Mouse (Mus musculus) lung, postnatal 36 days (tissue): Measurements from ENCODE around the gene Rarb.
"Not testable (repeated sequence)": the region's sequence is repeated elsewhere in the genome, so short reads cannot be mapped to it uniquely, and the experiment has no call there.

ENCODE experiments used
- DNase-seq: peaks from one replicate; pipeline ENCODE4 v3.0.0; 2022; ENCODE audit warnings: mixed read lengths

Gene Rarb

DNA sequence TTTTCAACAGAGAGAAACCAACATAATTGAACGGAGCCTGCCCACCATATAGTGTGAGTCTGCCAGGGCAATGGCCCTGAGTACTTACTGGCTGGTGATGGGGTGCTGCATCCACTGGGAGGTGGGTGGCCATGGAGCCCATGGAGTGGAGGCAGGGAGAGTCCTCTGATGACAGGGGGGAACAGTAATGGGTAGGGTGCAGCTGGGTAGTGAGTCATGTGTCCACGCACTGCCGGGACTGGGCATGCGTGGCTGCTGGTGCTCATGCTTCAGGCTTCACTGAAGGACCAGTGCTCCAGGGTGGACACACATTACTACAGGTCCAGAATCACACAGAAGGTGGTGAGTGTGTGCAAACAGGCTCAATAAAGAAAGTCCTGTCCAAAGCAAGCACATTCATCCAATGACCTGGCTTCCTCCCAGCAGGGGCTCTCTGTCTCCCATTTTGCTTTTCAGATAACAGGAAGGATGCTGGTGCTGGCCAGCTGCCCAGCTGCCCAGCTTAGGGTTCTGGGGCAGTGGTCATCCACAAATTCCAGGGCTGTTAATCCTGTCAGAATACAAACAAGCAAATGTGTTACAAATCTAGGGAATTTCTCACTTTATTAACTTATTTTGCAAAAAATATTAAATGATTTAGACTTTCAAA is at the start of gene Rarb:
Gene Rarb, minus strand, starts transcription at position 555 of the 649 bp plus-strand sequence.
- no peak for DNase-seq

- DNase-seq: no peak
Observed at GRCm38 (mm10) chr14:16842036-16842435, 23.1 kb upstream of the Rarb start.

DNA sequence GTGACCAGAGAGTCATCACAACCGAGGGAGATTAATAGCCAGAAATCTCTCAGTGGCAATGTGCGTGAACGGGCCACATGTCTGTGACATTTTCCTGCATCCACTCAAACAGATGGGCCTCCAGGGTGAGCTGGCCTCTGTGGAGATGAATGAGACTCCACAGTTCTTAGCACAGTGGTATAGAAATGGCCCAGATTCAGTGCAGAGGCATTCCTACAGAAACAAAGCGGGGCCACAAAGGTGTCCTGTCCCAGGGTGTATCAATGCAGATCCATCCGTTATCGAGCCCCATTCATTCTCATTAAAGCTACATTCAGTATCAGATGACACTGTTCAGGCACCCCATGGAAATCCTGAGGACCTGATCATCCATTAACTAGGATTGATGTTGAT is 22.6 kb upstream of the Rarb start:
- DNase-seq: no peak

DNA sequence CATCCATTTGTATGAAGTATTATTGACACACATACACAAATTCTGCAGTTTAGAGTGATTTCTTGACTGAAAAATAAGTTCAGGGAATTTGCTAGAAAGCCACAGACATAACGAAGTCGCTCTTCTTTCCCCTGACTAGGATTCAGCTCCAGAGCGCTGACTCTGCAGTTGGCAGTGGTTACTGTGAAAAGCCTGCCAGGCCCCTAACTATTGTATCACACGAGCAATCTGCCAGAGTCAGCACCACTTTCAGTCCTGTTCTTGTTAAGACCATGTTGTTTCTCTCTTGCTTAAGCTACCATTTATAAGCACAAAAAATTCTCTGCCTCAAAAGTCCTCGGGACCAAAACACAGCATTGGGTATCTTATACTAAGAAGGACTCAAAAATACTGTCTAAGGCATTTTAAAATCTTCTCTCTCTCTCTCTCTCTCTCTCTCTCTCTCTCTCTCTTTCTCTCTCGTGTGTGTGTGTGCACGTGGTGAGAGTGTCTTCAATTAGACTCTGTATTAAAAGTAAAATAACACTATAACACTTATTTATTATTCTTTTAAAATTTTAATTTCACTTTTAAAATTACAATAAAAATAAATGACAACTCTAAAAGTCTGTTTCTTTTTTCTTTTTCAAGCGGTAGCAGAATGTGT is 22.1 kb upstream of the Rarb start:
- peak; percentile 27 for DNase-seq

- no peak for DNase-seq
Observed at GRCm38 (mm10) chr14:16840135-16840534, 21.2 kb upstream of the Rarb start.

DNA sequence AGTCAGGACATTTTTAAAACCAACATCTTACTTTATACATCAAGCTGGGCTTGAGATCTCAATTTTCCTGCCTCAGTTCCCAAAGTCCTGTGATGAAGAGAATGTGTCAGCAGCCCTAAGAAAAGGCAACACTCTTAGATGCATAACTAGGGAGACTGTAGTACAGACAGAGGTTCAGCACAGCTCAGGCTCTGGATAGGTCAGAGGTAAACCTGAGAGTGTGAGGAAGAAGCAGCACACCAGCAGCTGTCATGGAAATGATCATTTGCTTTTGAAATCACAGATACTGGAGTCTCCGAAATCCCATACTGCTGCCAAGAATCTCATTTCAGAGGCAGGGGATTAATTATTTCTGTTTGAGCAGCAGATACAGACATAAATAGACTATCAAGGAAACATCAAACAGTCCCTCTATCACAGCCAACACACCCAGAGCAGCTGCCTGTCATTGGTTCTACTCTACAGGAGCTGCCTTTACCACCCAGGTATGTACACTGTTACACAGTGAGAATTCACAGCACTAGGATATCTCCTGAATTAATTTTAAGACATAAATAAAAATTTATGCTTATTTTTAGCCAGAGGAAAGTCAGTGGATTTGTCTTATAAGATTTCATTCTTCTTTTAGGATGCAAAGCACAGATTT is 3.7 kb downstream of the Rarb start:
- DNase-seq: no peak

DNA sequence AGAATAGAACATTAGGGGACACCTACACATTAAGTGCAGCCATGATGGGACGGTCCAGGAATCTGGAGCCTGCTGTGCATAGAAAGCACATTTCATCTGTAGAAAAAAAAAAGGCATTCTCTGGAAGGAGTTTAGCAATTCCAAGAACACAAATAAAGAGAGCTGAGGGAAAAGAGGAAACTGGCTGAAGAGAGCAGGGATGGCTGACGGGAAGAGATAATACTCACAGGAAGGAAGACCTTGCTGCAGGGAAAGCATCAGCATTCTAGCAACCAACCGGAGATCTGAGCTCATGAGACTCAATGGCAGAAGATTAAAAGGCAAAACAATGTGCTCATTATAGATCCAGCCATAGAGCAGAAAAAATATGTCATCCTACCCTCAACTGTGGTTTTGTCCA is 12.8 kb downstream of the Rarb start:
- no peak for DNase-seq

- DNase-seq: no peak
Observed at GRCm38 (mm10) chr14:16790161-16790560, 28.8 kb downstream of the Rarb start.

- no peak for DNase-seq
Observed at GRCm38 (mm10) chr14:16781942-16782541, 36.9 kb downstream of the Rarb start.

DNA sequence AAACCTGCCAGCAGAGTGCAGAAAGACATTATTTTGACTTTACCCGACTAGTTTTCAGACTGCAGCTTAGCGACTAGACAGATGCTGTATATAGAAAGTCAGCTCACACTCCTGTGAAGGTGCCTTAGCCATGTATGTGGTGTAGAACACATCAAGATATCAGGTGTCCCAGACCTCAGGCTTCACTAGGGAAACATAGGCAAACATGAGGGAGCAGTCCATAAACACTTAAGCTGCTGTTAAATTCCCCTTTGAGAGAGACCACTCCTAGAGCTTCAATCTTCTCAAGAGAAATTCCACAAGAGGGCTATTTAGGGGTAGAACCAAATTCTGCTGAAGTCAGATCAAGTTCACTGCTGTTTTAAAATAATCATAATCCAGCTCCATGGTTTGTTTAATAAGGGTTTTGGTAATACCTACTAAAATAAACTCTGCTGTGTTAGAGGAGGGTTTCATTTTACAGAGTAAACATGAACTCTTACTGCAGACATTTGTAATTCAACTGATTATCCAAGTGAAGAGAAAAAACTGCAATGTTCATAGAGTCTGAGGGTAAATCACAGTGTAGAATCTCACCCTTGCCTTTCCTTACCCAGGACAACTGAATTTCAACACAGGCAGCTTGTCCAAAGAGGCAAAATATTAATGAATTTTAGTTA is 42.1 kb downstream of the Rarb start:
- no peak for DNase-seq

DNA sequence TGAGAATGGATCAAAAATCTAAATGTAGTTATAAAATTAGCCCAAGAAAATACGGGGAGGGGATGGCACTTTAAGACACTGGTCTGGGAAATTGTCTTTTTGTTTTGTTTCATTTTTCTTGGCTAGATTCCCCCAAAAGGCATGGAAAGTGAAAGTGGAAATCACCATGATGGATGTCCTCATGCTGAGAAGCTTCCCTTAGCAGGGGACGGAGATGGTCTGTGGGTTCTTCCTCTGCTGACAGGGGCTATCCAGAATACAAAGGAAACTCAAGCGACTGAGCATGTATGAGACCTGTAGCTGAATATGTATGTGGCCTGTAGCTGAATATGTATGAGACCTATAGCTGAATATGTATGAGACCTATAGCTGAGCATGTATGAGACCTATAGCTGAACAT is 46.0 kb downstream of the Rarb start:
- peak; percentile 5 for DNase-seq

GRCm38 (mm10) chr14:16765891-16766290 is 53.1 kb downstream of the Rarb start:
- DNase-seq: no peak

GRCm38 (mm10) chr14:16762773-16763172 is 56.2 kb downstream of the Rarb start:
- DNase-seq: peak; percentile 4

DNA sequence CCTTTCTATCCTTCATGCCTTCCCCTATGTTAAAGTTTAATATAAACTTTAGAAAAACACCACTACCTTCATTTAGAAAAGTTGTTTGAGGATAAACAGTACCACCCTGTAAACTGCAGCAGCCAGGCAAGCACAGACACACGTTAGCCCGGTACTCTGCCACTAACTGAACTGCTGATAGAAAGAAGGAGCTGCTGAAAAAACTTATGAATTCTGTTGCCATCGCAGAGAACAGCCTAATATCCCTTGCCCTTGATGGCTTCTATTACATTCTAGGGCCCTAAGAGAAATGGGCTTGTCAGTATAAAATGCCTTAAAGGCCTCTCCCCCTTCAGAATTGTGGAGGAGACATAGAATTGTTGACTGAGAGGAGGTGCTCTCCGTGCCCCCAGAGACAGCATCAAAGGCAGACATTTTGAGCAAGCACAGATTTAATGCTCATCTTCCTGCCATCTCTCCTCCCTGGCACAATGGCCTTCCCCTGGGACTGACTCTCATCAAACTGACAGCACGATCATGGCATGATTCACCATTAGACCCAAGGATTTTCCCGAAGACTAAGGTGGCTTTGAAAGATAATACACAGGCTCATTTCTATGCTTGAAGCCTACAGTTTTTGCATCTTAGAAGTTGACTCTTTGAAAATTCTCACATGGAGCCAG is 60.1 kb downstream of the Rarb start:
- no peak for DNase-seq

DNA sequence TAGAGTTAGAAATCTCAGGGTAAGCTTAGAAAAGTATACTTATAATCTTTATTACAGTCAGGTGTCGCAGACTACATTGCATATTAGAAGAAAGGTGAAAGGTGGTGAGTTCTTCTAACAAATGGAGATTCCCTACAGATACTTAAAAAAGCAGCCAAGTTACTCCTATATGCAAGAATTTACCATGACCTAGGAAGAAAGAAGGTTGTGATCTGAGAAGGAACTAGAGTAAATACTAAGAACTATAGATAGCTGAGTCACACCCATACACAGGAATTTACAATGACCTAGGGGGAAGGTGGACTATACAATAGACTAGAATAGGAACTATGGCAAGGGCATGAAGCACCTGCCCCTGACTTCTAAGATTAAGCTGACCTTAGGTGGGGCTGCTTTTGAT is 63.4 kb downstream of the Rarb start:
- not testable (repeated sequence) for DNase-seq

GRCm38 (mm10) chr14:16752648-16753047 is 66.3 kb downstream of the Rarb start:
- DNase-seq: no peak

DNA sequence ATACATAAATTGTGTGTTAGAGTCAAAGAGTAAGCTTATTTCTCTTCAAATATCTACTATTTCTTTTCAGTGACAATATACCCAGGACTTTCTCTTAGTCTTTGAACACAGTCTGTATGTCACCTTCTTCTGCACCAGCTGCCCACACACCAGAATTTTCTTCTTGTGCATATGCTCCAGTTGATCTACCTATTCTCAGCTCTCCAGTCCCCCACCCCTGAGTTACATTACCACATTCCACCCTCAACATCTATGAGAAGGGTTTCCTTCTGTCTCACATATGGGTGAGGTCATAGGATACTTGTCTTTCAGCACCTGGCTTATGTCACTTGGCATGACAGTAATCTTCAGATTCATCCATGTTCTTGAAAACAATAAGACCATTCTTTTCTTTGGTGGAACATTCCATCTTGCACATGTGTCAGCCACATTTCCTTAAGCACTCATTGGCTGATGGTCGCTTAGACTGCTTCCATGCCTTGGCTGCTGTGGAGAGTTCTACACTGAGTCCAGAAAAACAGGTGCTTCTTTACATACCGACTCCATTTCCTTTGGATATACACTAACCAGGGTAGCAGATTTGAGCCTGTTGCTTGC is 71.9 kb downstream of the Rarb start:
- no peak for DNase-seq

DNA sequence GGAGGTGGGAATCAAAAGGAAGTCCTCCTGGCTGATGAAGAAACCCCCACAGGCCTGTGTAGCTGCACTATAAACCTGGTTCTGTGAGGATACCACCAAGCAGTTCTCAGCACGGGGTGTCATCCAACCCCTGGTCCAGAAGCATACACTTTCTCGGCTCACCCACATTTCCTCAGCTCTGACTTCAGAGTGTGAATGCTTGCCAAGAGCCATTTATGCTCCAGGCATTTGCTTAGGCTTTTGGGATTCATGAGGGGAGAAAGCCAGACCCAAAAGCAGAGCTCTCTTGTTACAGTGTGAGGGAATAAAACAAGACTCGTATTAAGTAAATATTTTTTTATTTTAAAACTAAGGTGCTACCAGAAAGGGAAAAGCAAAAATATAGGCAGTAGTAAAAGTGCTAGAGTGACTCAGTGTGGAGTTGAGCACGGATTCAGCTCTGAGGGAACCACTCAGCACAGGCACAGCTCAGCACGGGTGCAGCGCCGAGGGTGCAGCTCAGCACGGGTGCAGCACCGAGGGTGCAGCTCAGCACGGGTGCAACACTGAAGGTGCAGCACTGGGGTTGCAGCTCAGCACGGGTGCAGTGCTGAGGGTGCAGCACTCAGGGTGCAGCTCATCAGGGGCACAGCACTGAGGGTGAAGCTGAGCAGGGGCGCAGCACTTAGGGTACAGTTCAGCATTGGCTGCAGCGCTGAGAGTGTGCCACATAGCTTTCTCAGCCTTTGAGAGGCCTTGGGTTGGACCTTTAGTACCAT is 77.8 kb downstream of the Rarb start:
- no peak for DNase-seq

- no peak for DNase-seq
Observed at GRCm38 (mm10) chr14:16738538-16738937, 80.4 kb downstream of the Rarb start.

- no peak for DNase-seq
Observed at GRCm38 (mm10) chr14:16737781-16738180, 81.2 kb downstream of the Rarb start.

DNA sequence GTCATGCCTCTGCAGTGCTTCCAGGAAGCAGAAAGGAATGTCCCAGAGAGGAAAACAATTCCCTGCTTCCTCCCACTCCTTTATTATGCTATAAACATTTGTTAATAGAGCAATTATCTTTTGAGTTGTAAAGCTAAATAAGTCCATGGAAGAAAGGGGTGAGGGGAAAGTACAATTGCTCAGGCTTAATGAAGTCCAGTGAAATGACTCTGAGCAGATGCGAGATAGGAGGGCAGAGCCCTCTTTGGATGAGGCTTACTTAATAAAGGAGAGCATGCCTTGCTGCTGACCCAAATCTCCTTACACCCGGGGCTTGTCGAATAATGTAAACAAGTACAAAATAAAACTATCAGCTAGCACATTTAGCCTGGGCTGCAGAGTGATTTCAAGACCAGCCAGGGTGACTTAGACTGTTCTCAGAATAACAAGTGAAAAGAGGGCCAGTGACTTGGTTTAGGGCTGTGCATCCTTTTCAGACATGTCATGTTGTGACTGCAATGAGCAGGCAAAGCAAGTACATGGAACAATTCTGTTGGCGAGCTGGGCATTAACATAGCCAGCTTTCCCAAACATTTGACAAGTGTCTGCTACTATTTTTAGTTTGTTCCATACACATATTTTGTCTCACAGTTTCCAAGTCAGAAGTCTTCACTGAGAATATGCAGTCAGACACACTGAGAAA is 83.5 kb downstream of the Rarb start:
- peak; percentile 12 for DNase-seq
